Mouse (Mus musculus): Measurements from ENCODE around the gene Gm28043. TPM values are rescaled to one million over a fixed set of nuclear protein-coding genes. Genes with fewer than 3 reads are reported as not detected.

Gene Gm28043
- 1.6 and 3.2 TPM in 2 replicates for polyA plus RNA-seq (2015; fragmentation: Nextera tagmentation; extraction: Ambion mirVana)

- H3K4me2 ChIP-seq (ENCODE audit: low read length) = peak within 1 kb of the TSS; percentile 87
- H3K27me3 ChIP-seq (ENCODE audit: control insufficient read depth, insufficient read depth, low read depth, low read length) = no peaks in the 10 kb centered on the region
- peak within 1 kb of the TSS; percentile 95 for H3K4me3 ChIP-seq (ENCODE audit: low read depth, low read length)
- WGBS = 3% methylated on average over 52 of the region's 52 CpGs
- peaks cover 23% of the 10 kb centered on the region for H3K4me1 ChIP-seq (ENCODE audit: control insufficient read depth, insufficient read depth, low read length)
- H3K9ac ChIP-seq (ENCODE audit: low read depth, low read length) = peak within 1 kb of the TSS; percentile 92
- H3K36me3 ChIP-seq (ENCODE audit: control insufficient read depth, insufficient read depth, low read length) = peaks cover 6% of the 10 kb centered on the region; the same call in 1 of the 2 replicates
- H3K9me3 ChIP-seq (replicated peaks; ENCODE audit: control insufficient read depth, low read length, poor library complexity, severe bottlenecking) = no peaks in the 10 kb centered on the region
- ATAC-seq = peak; percentile 94
- peak within 1 kb of the TSS; percentile 93 for H3K27ac ChIP-seq (ENCODE audit: low read length)
Observed at GRCm38 (mm10) chr17:29614115-29615023, at the start of gene Gm28043, which contains the start of gene Rnf8. TSS of gene Gm28043 (plus strand) at chr17:29614876. TSS of gene Rnf8 (plus strand) at chr17:29614790.

GRCm38 (mm10) chr17:29565521-29565920, 49.2 kb upstream of the Gm28043 start:
- H3K9me3 ChIP-seq (replicated peaks; ENCODE audit: control insufficient read depth, low read length, poor library complexity, severe bottlenecking) = no peaks in the 10 kb centered on the region
- H3K4me3 ChIP-seq (ENCODE audit: low read depth, low read length) = no peak overlapping the region
- no peaks in the 10 kb centered on the region for H3K27me3 ChIP-seq (ENCODE audit: control insufficient read depth, insufficient read depth, low read depth, low read length)
- H3K4me1 ChIP-seq (ENCODE audit: control insufficient read depth, insufficient read depth, low read length) = no peaks in the 10 kb centered on the region
- ATAC-seq = no peak
- no peak overlapping the region for H3K27ac ChIP-seq (ENCODE audit: low read length)
- H3K4me2 ChIP-seq (ENCODE audit: low read length) = no peak overlapping the region
- H3K36me3 ChIP-seq (ENCODE audit: control insufficient read depth, insufficient read depth, low read length) = peaks cover 10% of the 10 kb centered on the region
- H3K9ac ChIP-seq (ENCODE audit: low read depth, low read length) = no peak overlapping the region
- WGBS = 95% methylated on average over 5 of the region's 5 CpGs

- H3K4me1 ChIP-seq (ENCODE audit: control insufficient read depth, insufficient read depth, low read length) = no peaks in the 10 kb centered on the region
- ATAC-seq = no peak
- no peak overlapping the region for H3K4me3 ChIP-seq (ENCODE audit: low read depth, low read length)
- H3K9ac ChIP-seq (ENCODE audit: low read depth, low read length) = no peak overlapping the region
- H3K4me2 ChIP-seq (ENCODE audit: low read length) = no peak overlapping the region
- H3K27me3 ChIP-seq (ENCODE audit: control insufficient read depth, insufficient read depth, low read depth, low read length) = no peaks in the 10 kb centered on the region
- no peaks in the 10 kb centered on the region for H3K9me3 ChIP-seq (replicated peaks; ENCODE audit: control insufficient read depth, low read length, poor library complexity, severe bottlenecking)
- H3K36me3 ChIP-seq (ENCODE audit: control insufficient read depth, insufficient read depth, low read length) = peaks cover 25% of the 10 kb centered on the region
- WGBS = 93% methylated on average over 15 of the region's 15 CpGs
- no peak overlapping the region for H3K27ac ChIP-seq (ENCODE audit: low read length)
Observed at GRCm38 (mm10) chr17:29568435-29568834, 46.2 kb upstream of the Gm28043 start.

- H3K9me3 ChIP-seq (replicated peaks; ENCODE audit: control insufficient read depth, low read length, poor library complexity, severe bottlenecking) = no peaks in the 10 kb centered on the region
- no peak overlapping the region for H3K4me3 ChIP-seq (ENCODE audit: low read depth, low read length)
- H3K27ac ChIP-seq (ENCODE audit: low read length) = no peak overlapping the region
- H3K9ac ChIP-seq (ENCODE audit: low read depth, low read length) = no peak overlapping the region
- 81% methylated on average over 6 of the region's 6 CpGs for WGBS
- H3K27me3 ChIP-seq (ENCODE audit: control insufficient read depth, insufficient read depth, low read depth, low read length) = no peaks in the 10 kb centered on the region
- peaks cover 27% of the 10 kb centered on the region for H3K36me3 ChIP-seq (ENCODE audit: control insufficient read depth, insufficient read depth, low read length)
- H3K4me1 ChIP-seq (ENCODE audit: control insufficient read depth, insufficient read depth, low read length) = no peaks in the 10 kb centered on the region
- ATAC-seq = no peak
- H3K4me2 ChIP-seq (ENCODE audit: low read length) = no peak overlapping the region
Observed at GRCm38 (mm10) chr17:29569831-29570230, 44.8 kb upstream of the Gm28043 start.

GRCm38 (mm10) chr17:29579579-29580126, 35.0 kb upstream of the Gm28043 start:
- 83% methylated on average over 4 of the region's 4 CpGs for WGBS
- H3K4me1 ChIP-seq (ENCODE audit: control insufficient read depth, insufficient read depth, low read length) = no peaks in the 10 kb centered on the region
- H3K9me3 ChIP-seq (replicated peaks; ENCODE audit: control insufficient read depth, low read length, poor library complexity, severe bottlenecking) = no peaks in the 10 kb centered on the region
- no peak for ATAC-seq
- H3K4me3 ChIP-seq (ENCODE audit: low read depth, low read length) = no peak overlapping the region
- no peaks in the 10 kb centered on the region for H3K27me3 ChIP-seq (ENCODE audit: control insufficient read depth, insufficient read depth, low read depth, low read length)
- no peak overlapping the region for H3K27ac ChIP-seq (ENCODE audit: low read length)
- H3K36me3 ChIP-seq (ENCODE audit: control insufficient read depth, insufficient read depth, low read length) = peaks cover 25% of the 10 kb centered on the region
- no peak overlapping the region for H3K9ac ChIP-seq (ENCODE audit: low read depth, low read length)
- H3K4me2 ChIP-seq (ENCODE audit: low read length) = no peak overlapping the region

- no peak overlapping the region for H3K27ac ChIP-seq (ENCODE audit: low read length)
- 88% methylated on average over 5 of the region's 5 CpGs for WGBS
Observed at GRCm38 (mm10) chr17:29583569-29583968, 31.1 kb upstream of the Gm28043 start.

GRCm38 (mm10) chr17:29584306-29584705, 30.4 kb upstream of the Gm28043 start:
- WGBS = 88% methylated on average over 5 of the region's 5 CpGs
- H3K27ac ChIP-seq (ENCODE audit: low read length) = no peak overlapping the region

More at GRCm38 (mm10) chr17:29583569-29583968, 31.1 kb upstream of the Gm28043 start:
- Histone ChIP-seq H3K27me3 (ENCODE audit: control insufficient read depth, insufficient read depth, low read depth, low read length) (no peaks in the 10 kb centered on the region), H3K4me1 (ENCODE audit: control insufficient read depth, insufficient read depth, low read length) (no peaks in the 10 kb centered on the region), H3K9ac (ENCODE audit: low read depth, low read length) (no peak overlapping the region), H3K4me2 (ENCODE audit: low read length) (no peak overlapping the region), H3K9me3 (replicated peaks; ENCODE audit: control insufficient read depth, low read length, poor library complexity, severe bottlenecking) (no peaks in the 10 kb centered on the region), H3K4me3 (ENCODE audit: low read depth, low read length) (no peak overlapping the region), H3K36me3 (ENCODE audit: control insufficient read depth, insufficient read depth, low read length) (peaks cover 14% of the 10 kb centered on the region)
- ATAC-seq = no peak

GRCm38 (mm10) chr17:29584737-29585136, 29.9 kb upstream of the Gm28043 start:
- whole genome bisulfite sequencing = 58% methylated on average over 3 of the region's 3 CpGs
- Histone ChIP-seq H3K27me3 (ENCODE audit: control insufficient read depth, insufficient read depth, low read depth, low read length) (no peaks in the 10 kb centered on the region), H3K36me3 (ENCODE audit: control insufficient read depth, insufficient read depth, low read length) (peaks cover 3% of the 10 kb centered on the region), H3K4me2 (ENCODE audit: low read length) (no peak overlapping the region), H3K9me3 (replicated peaks; ENCODE audit: control insufficient read depth, low read length, poor library complexity, severe bottlenecking) (no peaks in the 10 kb centered on the region), H3K4me1 (ENCODE audit: control insufficient read depth, insufficient read depth, low read length) (peaks cover 7% of the 10 kb centered on the region; the same call in 1 of the 2 replicates), H3K4me3 (ENCODE audit: low read depth, low read length) (no peak overlapping the region), H3K9ac (ENCODE audit: low read depth, low read length) (no peak overlapping the region), H3K27ac (ENCODE audit: low read length) (no peak overlapping the region)
- ATAC-seq = no peak

More at GRCm38 (mm10) chr17:29584306-29584705, 30.4 kb upstream of the Gm28043 start:
- Histone ChIP-seq H3K4me1 (ENCODE audit: control insufficient read depth, insufficient read depth, low read length) (peaks cover 4% of the 10 kb centered on the region; the same call in 1 of the 2 replicates), H3K36me3 (ENCODE audit: control insufficient read depth, insufficient read depth, low read length) (peaks cover 7% of the 10 kb centered on the region), H3K9me3 (replicated peaks; ENCODE audit: control insufficient read depth, low read length, poor library complexity, severe bottlenecking) (no peaks in the 10 kb centered on the region), H3K4me2 (ENCODE audit: low read length) (no peak overlapping the region), H3K9ac (ENCODE audit: low read depth, low read length) (no peak overlapping the region), H3K4me3 (ENCODE audit: low read depth, low read length) (no peak overlapping the region), H3K27me3 (ENCODE audit: control insufficient read depth, insufficient read depth, low read depth, low read length) (no peaks in the 10 kb centered on the region)
- no peak for ATAC-seq

- no peak for ATAC-seq
- WGBS = 90% methylated on average over 6 of the region's 6 CpGs
Observed at GRCm38 (mm10) chr17:29585446-29585845, 29.2 kb upstream of the Gm28043 start.

More at GRCm38 (mm10) chr17:29585446-29585845, 29.2 kb upstream of the Gm28043 start:
- H3K4me1 ChIP-seq (ENCODE audit: control insufficient read depth, insufficient read depth, low read length) = peaks cover 7% of the 10 kb centered on the region; the same call in 1 of the 2 replicates
- H3K9ac ChIP-seq (ENCODE audit: low read depth, low read length) = no peak overlapping the region
- H3K4me3 ChIP-seq (ENCODE audit: low read depth, low read length) = no peak overlapping the region
- H3K27me3 ChIP-seq (ENCODE audit: control insufficient read depth, insufficient read depth, low read depth, low read length) = no peaks in the 10 kb centered on the region
- H3K27ac ChIP-seq (ENCODE audit: low read length) = no peak overlapping the region
- no peak overlapping the region for H3K4me2 ChIP-seq (ENCODE audit: low read length)
- no peaks in the 10 kb centered on the region for H3K9me3 ChIP-seq (replicated peaks; ENCODE audit: control insufficient read depth, low read length, poor library complexity, severe bottlenecking)
- peaks cover 3% of the 10 kb centered on the region; the same call in 1 of the 2 replicates for H3K36me3 ChIP-seq (ENCODE audit: control insufficient read depth, insufficient read depth, low read length)

All from midbrain, embryonic 16.5 days (tissue).